Mouse (Mus musculus): ENCODE measurements around the gene Ercc1. TPM values are rescaled to one million over a fixed set of nuclear protein-coding genes. Genes with fewer than 3 reads are reported as not detected.

Ercc1 gene
- 44.5 and 45.8 TPM in 2 replicates for total RNA-seq (2021)
- long read RNA-seq, transcript Ercc1-201 (10 exons, 1,375 nt) = major isoform, 8 of 22 reads
- long read RNA-seq, partial matches to known transcripts = 8 of 22 reads
- long read RNA-seq, other reads (novel, unspliced or antisense) = 6 of 22 reads

DNA sequence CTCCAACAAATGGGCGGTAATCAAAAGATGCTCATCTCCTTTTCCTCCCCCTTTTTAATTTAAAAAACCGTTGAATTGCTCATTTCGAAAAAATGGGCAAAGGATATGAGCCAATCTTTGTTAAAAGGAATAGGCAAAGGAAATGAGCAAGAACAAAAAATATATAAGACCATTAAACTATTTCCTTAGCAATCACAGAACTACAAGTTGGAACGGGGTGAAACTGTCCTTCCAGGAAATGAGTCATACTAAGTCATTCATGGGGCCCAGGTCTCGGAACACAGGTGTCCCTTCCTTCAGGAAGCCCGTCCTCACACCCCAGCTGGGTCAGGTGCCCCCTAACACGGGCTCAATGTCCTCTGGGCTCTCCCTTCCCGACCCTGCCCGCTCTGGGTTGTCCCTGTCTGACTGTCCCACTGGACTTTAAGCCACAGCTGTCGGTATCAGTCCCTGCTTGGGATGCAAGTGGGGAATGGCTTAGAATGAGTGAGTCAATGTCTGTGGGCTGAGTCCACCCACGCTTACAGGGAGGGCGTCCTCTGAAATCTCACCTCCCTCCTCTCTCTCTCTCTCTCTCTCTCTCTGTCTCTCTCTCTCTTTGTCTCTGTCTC lies at the start of gene Ercc1:
TSS of gene Ercc1 (plus strand) at position 542 of the 611 bp plus-strand sequence.
- DNase-seq = no peak

GRCm38 (mm10) chr7:19295503-19296185 lies 48.9 kb upstream of the Ercc1 start:
- DNase-seq = peak; percentile 97

DNA sequence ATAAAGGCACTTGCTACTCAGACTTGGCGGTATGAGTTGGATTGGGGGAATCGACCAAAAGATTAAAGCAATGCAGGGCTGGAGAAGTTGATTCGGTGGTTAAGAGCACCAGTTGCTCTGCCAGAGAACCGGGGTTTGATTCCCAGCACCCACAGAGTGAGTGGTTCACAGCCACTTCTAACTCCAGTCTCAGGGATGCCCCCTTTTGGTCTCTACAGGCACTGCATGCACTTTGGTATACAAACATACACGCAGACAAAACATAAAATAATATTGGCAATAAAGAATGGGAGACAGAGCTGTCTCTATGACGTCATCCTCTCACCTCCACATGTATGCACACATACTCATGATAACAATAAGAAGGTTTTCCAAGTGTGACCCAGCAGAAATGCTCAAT lies 47.5 kb upstream of the Ercc1 start:
- no peak for DNase-seq

DNA sequence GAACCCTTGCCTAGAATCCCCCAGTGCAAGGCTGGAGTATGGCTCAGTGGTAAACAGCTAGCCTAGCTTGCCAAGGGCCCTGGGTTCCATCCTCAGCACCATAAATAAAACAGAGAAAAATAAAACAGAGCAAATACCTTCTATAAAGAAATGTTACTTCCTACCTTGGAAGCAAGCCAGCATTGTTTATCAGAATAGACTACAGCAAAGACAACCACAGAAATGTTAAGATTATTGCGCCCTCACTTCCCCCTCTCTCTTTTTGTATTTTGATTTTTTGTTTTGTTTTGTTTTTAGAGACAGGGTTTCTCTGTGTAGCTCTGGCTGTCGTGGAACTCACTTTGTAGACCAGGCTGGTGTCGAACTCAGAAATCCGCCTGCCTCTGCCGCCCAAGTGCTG lies 46.8 kb upstream of the Ercc1 start:
- no peak for DNase-seq

GRCm38 (mm10) chr7:19299194-19299593 lies 45.4 kb upstream of the Ercc1 start:
- DNase-seq = peak; percentile 54

DNA sequence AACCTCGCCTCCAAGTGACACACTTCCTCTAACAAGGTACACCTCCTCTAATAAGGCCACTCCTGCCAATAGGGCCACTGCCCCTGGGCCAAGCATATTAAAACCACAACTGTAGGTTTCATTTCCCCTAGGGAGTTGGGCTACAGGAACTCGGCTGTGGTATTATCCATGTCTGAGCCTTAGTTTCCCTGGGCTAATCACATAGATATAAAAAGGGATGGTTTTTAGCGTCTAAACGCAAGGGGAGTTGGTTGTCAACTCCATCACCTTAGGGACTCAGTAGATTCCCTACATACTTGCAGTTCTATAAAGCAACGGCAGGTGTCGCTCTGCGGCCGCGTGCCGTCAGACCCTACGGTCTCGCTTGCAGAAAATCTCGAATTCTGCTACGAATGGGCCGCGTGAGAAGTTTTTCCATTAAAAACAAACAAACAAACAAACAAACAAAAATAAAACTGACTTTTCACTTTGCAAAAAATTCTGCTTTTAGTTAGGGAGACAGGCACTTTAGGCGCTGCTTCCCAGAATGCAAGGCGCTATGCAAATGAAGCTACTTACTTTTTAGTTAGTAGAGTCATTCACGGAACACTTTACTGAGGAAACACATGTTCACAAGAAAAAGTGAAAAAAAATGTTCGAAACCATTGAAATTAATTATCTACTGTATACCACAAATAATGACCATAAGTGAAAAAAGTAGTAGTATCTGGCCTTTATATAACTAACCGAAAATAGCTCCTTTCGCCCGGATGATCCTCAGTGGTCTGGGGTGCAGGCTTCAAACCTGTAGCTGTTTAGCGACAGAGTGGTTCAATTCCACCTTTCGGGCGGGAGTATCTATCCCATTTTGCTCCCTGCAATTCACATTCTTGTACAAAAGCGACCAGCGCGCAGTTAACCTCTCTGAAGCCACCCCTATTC lies 43.8 kb upstream of the Ercc1 start:
- peak; percentile 69 for DNase-seq

DNA sequence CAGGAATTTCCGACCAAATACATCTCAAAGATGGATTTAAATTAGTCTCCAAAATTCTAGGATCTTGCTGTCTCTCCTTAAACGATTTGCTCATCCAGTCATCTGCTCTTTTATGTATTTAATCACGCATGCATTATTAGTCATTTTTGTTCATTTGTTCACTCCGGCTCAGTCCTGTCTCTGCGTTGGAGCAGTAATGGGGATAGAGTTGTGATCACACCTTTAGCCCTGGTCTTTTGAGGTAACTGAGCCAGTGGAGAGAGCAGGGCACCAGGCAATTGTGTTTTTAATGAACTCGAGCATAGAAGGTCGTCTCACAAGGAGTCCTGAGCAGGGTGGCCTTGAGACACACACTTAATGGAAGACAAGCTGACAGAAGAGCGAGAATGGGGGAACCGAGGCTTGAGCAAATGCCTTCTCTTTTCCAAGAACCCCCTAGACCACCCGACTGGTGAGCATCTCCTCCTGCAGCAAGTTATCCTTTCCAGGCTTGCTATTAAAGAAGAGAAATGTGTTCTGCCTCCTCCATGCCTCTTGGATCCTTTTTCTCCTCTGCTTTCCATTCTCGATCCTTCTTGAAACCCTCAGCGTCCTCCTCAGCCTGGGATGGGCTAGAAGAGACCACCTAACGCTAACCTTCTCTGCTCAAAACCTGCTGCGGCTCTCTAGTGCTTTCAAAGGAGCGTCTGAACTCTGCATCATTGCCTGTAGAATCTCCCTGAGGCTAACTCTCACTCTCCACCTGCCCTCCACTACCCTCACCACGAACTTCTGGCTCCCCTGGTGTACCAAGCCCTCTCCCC lies 42.9 kb upstream of the Ercc1 start:
- no peak for DNase-seq

- DNase-seq = no peak
Observed at GRCm38 (mm10) chr7:19302264-19303045, 42.1 kb upstream of the Ercc1 start.

GRCm38 (mm10) chr7:19303046-19303305 lies 41.6 kb upstream of the Ercc1 start:
- no peak for DNase-seq

DNA sequence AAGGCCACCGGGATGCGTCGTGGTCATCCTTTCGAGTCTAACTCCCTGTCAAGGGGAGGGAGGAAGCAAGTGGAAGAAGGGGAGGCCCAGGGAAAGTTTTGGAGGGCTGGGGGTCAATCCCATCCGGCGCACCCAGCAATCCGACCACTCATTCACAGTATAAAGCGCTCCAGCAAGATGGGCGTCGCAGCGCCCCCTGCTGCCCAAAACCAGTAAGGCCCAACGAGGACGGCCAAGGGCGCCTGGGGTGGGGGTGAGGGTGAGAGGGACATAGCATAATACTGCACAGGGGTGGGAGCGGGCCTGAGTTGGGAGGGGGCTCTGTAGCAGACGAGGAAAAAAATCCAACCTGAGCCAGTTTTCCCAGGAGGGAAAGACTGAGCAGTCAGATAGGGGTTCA lies 40.8 kb upstream of the Ercc1 start:
- DNase-seq = peak; percentile 78

DNA sequence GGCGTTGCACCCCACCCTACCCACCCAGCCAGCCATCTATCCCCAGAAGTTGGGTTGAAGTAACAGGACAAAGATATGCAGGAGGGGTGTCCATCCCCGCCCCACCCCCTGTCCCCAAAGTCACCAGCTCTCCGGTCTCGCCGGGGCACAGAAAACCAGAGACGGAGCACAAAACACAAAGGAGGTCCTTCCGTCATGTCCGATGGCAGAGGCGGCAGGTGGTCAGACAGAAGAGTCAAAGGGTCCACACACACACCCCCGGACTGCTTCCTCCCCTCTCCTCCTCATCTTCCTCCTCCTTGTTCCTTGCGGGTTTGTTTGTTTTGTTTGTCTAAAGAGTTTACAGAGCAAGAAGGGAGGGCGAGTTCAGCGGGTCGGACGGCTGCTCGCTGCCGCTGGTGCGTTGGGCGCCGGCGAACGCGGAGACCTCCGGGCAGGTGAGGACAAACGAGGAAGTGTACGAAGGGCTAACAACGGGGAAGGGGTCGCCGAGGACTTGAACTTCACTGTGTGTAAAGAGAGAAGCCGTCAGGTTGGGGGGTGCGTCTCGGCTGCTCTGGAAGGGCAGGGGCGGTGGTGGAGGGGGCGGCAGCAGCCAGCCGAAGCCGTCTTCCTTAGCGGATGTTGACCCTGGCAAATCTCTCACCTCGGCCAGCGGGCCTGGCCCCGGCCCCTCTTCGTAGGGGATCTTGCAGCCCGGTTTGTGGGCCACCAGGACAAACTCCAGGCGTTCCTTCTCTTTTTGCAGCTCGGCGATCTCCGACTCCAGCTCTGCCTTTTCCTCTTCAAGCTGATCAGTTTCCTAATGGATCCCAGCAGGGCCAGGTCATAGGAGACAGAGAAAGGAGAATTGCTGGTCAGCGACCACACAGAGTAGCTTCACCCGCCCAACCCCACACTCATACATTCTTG lies 39.8 kb upstream of the Ercc1 start:
- no peak for DNase-seq

GRCm38 (mm10) chr7:19305413-19305735 lies 39.2 kb upstream of the Ercc1 start:
- DNase-seq = no peak

DNA sequence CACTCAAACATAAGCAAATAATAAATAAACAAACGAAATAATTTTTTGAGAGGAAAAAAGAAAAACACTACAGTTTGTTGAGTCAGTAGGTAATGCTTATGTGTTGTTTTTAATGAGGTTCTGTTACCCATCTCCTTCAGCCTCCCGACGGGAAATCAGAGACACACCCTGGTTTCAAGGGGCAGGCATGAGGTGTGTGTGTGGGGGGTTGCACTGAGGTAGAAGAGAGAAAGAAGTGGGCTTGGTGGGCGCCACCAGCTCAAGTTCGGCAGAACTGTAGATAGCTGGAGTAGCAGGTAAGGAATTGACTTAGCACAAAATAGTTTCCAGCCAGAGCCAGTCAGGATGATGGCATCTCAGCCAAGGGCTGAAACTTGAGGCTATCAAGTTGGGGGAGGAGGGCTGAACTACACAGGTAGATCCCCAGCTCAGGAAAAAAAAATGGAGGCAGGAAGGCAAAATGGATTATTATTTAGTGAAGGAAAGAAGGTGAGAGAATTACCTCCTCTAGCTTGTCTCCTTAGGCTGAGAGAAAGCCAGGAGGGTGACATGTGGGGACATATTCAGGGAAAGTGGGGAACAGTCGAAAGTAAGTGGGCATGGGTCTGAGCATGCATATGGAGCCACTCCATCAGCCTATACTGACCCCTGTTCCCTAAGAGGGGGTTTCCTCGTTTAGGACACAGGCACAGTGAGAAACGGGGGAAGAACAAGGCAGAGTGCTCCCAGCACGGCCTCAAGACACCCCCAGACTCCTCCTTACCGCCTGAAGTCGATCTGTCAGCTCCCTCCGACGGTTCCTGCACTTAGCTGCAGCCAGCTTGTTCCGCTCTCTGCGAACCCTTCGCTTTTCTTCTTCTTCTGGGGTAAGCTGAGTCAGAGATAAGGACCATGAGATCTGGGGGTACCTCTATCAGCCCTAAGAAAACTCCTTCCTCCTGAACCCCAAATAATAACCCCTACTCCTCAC lies 38.5 kb upstream of the Ercc1 start:
- no peak for DNase-seq

DNA sequence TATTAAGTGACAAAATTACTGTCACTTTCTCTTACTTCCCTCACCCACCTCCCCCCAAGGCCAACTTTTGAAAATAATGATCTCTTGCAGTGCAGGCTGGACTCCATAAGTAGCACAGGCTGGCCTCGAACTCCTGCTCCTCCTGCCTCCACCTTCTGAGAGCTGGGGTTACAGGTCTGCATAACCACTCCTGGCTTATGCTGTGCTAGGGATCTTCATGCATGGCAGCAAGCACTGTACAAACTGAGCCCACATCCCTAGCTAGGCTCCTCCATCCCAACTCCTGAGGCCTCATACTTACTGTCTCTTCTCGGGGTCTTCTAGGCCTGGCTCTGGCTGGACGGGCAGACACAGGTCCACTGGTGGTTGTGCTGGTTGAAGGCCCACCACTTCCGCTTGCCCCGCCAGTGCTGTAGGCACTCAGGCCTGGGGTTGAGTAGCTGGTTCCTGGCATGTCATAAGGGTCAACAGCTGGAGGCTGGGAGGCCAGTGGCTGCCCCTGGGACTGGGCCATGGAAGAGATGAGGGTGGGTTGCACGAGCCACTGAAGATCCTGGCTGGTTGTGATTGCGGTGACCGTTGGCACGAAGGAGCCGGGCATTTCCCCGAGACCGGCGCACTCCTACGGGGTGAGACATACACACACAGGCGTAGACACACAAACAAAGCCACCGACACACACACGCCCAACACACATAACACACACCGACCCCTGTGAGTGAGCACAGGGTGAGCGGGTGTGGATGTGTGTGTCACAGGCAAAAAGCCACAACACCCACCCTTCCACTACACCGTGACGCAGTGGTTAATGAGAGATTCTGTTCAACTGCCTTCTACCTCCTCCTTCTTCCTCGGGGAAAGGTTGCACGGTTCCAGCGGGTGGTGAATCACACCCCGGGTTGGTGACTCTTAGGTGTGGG lies 37.5 kb upstream of the Ercc1 start:
- DNase-seq = no peak

GRCm38 (mm10) chr7:19307739-19308453 lies 36.7 kb upstream of the Ercc1 start:
- DNase-seq = peak; percentile 77

- peak; percentile 97 for DNase-seq
Observed at GRCm38 (mm10) chr7:19308454-19309277, 35.9 kb upstream of the Ercc1 start.

Measured in adrenal gland, postnatal 25 days (tissue).